Mouse (Mus musculus) midbrain, postnatal 0 days (tissue): ENCODE results near the gene Pgap3. TPM values are rescaled to one million over a fixed set of nuclear protein-coding genes. Genes with fewer than 3 reads are reported as not detected.

Experiments
- ATAC-seq: fragments of 200-750 bp; cut with Nextera tagmentation; 2 replicates; pipeline ENCODE4 v1.8.0; 2017; ENCODE audit warnings: moderate number of reproducible peaks, mild to moderate bottlenecking, moderate TSS enrichment, moderate library complexity; ENCODE audit not compliant: low FRiP score
- DNase-seq: peaks from one replicate; pipeline ENCODE4 v3.0.0-alpha.2; 2015; ENCODE audit warnings: low spot score
- H3K27ac ChIP-seq: fragments of 300-500 bp; sonication (generic); 2 replicates; pipeline ENCODE4 v1.5.1; 2014; ENCODE audit warnings: low read depth, mild to moderate bottlenecking, low read length, mixed read lengths
- H3K27me3 ChIP-seq: fragments of 300-500 bp; sonication (generic); 2 replicates; pipeline ENCODE4 v1.6.1; 2014; ENCODE audit warnings: low read length, control low read depth, mixed read lengths; ENCODE audit not compliant: insufficient read depth
- H3K36me3 ChIP-seq: fragments of 300-500 bp; sonication (generic); 2 replicates; pipeline ENCODE4 v1.6.1; 2014; ENCODE audit warnings: low read length, control low read depth, mixed read lengths; ENCODE audit not compliant: insufficient read depth
- H3K4me1 ChIP-seq: fragments of 300-500 bp; sonication (generic); 2 replicates; pipeline ENCODE4 v1.6.1; 2014; ENCODE audit warnings: mild to moderate bottlenecking, control low read depth, antibody characterized with exemption, low read length, mixed read lengths; ENCODE audit not compliant: insufficient read depth
- H3K4me2 ChIP-seq: fragments of 300-500 bp; sonication (generic); 2 replicates; pipeline ENCODE4 v1.6.1; 2014; ENCODE audit warnings: low read depth, mild to moderate bottlenecking, low read length, mixed read lengths; ENCODE audit not compliant: poor library complexity, severe bottlenecking
- H3K4me3 ChIP-seq: fragments of 300-500 bp; sonication (generic); 2 replicates; pipeline ENCODE4 v1.5.1; 2014; ENCODE audit warnings: low read depth, mild to moderate bottlenecking, low read length, moderate library complexity
- H3K9ac ChIP-seq: fragments of 300-500 bp; sonication (generic); replicated peaks from 2 replicates; pipeline ENCODE4 v1.6.1; 2014; ENCODE audit warnings: mild to moderate bottlenecking, low read length, moderate library complexity, mixed read lengths; ENCODE audit not compliant: poor library complexity, severe bottlenecking
- H3K9me3 ChIP-seq: fragments of 300-500 bp; sonication (generic); 2 replicates; pipeline ENCODE4 v1.6.1; 2016; ENCODE audit warnings: low read length, control low read depth
- CTCF ChIP-seq: IDR thresholded peaks from 2 replicates; pipeline ENCODE4 v1.5.1; 2016; ENCODE audit warnings: antibody characterized with exemption, mild to moderate bottlenecking
- WGBS: fragments of 180-500 bp; shearing (Covaris S2); extraction: QIAGEN DNeasy Blood & Tissue Kit; methylation state at CpG from one replicate; pipeline ENCODE4 v1.1.7; 2014; 5-methylcytosine and 5-hydroxymethylcytosine counted together
- polyA plus RNA-seq: library from polyadenylated mRNA; unstranded; fragments of >200 nt; fragmentation: Nextera tagmentation; extraction: Ambion mirVana; gene quantifications from 2 replicates; pipeline ENCODE4 v1.2.1, GENCODE M21; 2015
- total RNA-seq: library from RNA; depleted of rRNA; stranded (reverse); fragments of >200 nt; gene quantifications from 2 replicates; pipeline ENCODE4 v1.2.3, GENCODE M21; 2014

The Pgap3 gene
- total and polyA plus RNA-seq, 2 experiments from 2014 or later, result 7.0 to 10.9 TPM

DNA sequence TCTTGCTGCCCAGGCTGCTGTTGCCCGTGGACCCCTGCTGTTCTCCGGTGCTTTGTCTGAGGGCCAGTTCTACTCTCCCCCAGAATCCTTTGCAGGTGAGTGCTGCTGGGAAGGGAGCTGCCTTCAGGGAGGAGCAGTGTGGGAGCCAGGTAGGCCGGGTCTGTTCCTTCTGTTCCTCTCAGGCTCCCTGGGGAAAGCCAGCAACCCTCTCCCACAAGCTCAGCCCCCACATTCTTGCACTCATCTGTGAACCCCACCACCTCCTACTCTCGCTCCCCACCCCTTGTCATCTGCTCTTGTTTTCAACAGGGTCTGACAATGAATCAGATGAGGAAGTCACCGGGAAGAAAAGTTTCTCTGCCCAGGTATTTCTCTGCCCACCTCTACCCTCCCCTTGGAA, 23.5 kb downstream of the Pgap3 start:
- H3K4me3 ChIP-seq, result no peak overlapping the region
- peaks cover 60% of the 10 kb centered on the region for H3K36me3 ChIP-seq
- 73% methylated on average over 5 of the region's 5 CpGs for WGBS

DNA sequence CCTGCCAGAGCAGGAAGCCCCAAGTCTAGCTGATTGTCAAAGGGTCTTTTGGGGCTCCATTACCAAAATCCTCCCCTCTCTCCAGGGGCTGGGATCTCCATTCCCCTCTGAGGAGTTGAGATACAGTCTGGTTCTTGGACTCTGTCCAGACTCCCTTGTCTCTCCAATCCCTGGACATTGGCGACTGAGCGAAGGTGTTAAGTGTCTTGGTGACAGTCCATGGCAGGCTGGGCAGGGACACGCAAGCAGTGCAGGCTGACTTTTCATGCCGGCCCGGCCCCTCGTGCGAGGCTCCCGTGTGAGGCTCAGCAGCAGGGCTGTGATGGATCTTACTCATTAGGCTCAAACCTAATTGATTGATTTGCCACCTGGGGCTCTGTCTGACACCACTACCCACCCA, 26.0 kb downstream of the Pgap3 start:
- ATAC-seq, result no peak
- Histone ChIP-seq H3K4me2 (no peak overlapping the region), H3K9ac (no peak overlapping the region), H3K36me3 (peaks cover 45% of the 10 kb centered on the region), H3K4me1 (no peaks in the 10 kb centered on the region), H3K4me3 (no peak overlapping the region), H3K9me3 (no peaks in the 10 kb centered on the region), H3K27me3 (no peaks in the 10 kb centered on the region), H3K27ac (no peak overlapping the region)
- DNase-seq, result no peak
- no peak for TF ChIP-seq CTCF
- WGBS, result 75% methylated on average over 8 of the region's 8 CpGs

More for the DNA sequence above, 23.5 kb downstream of the Pgap3 start:
- Histone ChIP-seq H3K9me3 (no peaks in the 10 kb centered on the region), H3K9ac (no peak overlapping the region), H3K27ac (no peak overlapping the region), H3K4me2 (no peak overlapping the region), H3K27me3 (no peaks in the 10 kb centered on the region), H3K4me1 (no peaks in the 10 kb centered on the region)
- TF ChIP-seq CTCF, result no peak
- ATAC-seq, result no peak
- no peak for DNase-seq

DNA sequence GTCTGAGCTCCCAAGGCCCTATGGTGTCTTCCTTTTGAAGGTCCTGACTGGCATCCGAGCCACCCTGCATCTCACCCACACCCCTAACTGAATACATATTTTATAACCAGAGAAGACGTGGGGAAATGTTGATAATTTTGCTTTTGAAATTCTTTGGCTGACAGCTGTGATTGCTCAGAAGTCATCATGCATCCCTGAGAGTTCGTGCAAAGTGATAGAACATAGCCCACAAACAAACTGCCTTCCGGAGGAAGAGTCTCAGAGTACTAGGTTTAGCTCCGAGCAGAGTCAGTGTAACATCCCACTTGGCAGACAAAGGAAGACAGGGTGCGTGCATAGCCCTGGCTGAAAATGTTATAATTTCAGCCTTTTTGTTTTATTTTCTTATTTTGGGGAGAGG, 27.0 kb downstream of the Pgap3 start:
- no peak overlapping the region for H3K4me3 ChIP-seq
- H3K4me2 ChIP-seq, result no peak overlapping the region
- 90% methylated on average over 6 of the region's 6 CpGs for WGBS
- H3K27me3 ChIP-seq, result no peaks in the 10 kb centered on the region
- H3K9ac ChIP-seq, result no peak overlapping the region
- H3K9me3 ChIP-seq, result no peaks in the 10 kb centered on the region
- no peaks in the 10 kb centered on the region for H3K4me1 ChIP-seq
- H3K36me3 ChIP-seq, result peaks cover 35% of the 10 kb centered on the region
- DNase-seq (no peak), ATAC-seq (no peak)
- H3K27ac ChIP-seq, result no peak overlapping the region
- TF ChIP-seq CTCF, result no peak

DNA sequence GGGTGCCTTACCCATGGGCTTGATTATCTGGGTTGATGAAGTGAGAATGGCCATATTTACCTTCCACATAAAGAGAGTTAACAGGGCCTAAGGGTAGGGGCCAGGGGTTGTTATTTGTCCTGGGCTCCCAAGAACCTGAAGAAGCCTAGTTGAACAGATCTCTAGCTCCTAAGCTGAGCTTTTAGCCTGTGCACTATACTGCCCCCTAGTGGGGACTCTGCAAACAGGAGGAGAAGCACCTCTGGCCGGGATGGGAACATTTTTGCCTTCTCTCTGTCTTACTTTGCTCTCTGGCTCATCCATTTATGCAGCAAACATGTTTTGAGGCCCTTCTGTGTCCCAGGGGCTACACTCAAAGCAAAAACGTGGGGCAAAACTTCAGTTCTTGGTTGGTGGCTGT, 27.9 kb downstream of the Pgap3 start:
- ATAC-seq, result no peak
- WGBS, result 5% methylated on average over 2 of the region's 2 CpGs
- no peak overlapping the region for H3K27ac ChIP-seq

DNA sequence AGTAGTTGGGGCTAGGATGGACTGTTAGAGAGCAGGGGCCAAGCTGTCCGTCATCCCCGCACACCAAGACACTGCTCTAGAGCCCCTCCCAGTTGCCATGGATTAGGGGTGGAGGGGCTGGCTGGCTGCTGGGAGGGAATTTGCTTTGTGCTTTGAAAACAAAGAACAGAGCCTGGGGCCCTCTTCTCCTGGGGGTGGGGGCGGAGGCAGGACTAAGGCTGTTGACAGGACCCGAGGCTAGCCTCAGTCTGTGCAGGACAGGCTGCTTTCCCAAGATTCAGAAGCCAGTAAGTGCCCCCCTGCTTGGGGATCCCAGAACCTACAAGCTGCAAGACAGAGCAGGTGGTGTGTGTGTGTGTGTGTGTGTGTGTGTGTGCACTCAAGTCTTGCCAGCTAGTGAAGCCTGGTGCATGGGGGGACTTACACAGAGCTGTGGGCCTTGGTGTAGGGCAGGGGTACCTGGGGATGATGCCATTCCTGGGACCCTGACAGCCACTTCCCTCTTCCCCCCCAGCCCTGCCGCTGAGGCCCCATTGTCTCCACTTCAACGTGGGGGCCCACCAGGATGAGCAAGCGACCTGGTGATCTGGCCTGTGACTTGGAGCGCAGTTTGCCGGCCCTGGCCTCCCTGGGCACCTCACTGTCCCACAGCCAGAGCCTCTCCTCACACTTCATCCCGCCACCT, 28.6 kb downstream of the Pgap3 start:
- H3K4me2 ChIP-seq, result no peak overlapping the region
- ATAC-seq, result peak; percentile 34
- H3K27me3 ChIP-seq, result no peaks in the 10 kb centered on the region
- H3K36me3 ChIP-seq, result peaks cover 20% of the 10 kb centered on the region
- no peak overlapping the region for H3K4me3 ChIP-seq
- no peaks in the 10 kb centered on the region for H3K9me3 ChIP-seq
- DNase-seq, result peak; percentile 27
- no peak for TF ChIP-seq CTCF
- WGBS, result 20% methylated on average over 9 of the region's 10 CpGs
- no peak overlapping the region for H3K9ac ChIP-seq
- no peak overlapping the region for H3K27ac ChIP-seq
- no peaks in the 10 kb centered on the region for H3K4me1 ChIP-seq

More for the DNA sequence above, 27.9 kb downstream of the Pgap3 start:
- Histone ChIP-seq H3K4me3 (no peak overlapping the region), H3K4me1 (no peaks in the 10 kb centered on the region), H3K36me3 (peaks cover 27% of the 10 kb centered on the region), H3K9ac (no peak overlapping the region), H3K4me2 (no peak overlapping the region), H3K9me3 (no peaks in the 10 kb centered on the region), H3K27me3 (no peaks in the 10 kb centered on the region)
- DNase-seq, result peak; percentile 68
- TF ChIP-seq CTCF, result peak; percentile 92

DNA sequence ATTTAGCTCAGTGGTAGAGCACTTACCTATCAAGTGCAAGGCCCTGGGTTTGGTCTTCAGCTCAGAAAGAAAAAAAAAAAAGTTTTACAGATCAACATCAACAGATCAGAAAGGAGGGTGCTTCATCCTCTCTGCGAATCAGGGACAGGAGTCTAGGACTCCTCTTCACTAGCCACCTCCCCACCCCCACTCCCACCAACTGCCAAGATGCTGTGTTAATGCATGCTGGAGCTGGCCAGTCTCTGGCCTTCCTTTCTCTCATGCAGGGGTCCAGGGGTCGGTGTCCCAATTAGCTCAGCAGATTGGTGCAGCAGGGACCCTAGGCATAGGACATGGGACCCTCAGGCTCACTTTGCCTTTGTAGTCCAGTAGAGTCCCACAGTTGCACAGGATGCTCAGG, 29.7 kb downstream of the Pgap3 start:
- DNase-seq, result no peak

More for the DNA sequence above, 29.7 kb downstream of the Pgap3 start:
- no peak for ATAC-seq
- no peaks in the 10 kb centered on the region for H3K9me3 ChIP-seq
- H3K36me3 ChIP-seq, result peaks cover 11% of the 10 kb centered on the region; the same call in 1 of the 2 replicates
- no peak overlapping the region for H3K4me2 ChIP-seq
- H3K4me1 ChIP-seq, result no peaks in the 10 kb centered on the region
- H3K9ac ChIP-seq, result no peak overlapping the region
- 90% methylated on average over 2 of the region's 2 CpGs for WGBS
- TF ChIP-seq CTCF, result no peak
- H3K4me3 ChIP-seq, result no peak overlapping the region
- H3K27me3 ChIP-seq, result no peaks in the 10 kb centered on the region
- no peak overlapping the region for H3K27ac ChIP-seq
